Mouse (Mus musculus) fat pad, adult 2 months (tissue): ENCODE data around the gene Mtcl1.

Experiments
- DNase-seq: peaks from one replicate; pipeline ENCODE4 v3.0.0-alpha.2; 2011; ENCODE audit warnings: low read depth, low spot score; ENCODE audit errors: extremely low read depth

Mtcl1 gene

DNA sequence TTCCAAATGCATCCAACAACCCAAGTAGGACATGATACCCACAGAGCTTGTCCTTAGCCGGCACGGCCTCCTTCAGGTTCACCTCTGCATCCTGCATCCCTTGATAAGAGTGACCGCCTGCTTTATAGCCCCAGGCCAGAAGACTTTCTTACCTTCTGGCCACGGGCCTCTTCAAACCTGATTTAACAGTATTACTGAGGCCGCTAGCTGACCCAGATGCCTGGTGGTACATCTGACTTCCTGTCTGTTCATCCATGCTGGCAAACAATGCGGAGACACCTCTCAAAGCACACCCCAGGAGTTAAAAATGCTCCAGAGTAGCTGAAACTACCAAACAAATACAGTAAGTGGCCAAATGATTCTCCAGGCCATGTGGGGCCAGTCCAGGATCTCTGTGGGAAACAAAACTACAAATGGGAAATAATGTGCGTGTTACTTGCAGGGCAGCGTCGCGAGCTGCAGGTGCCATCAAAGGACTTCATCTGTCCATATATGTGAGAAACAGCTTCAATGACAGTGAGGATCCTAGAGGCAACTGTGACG, 38.6 kb downstream of the Mtcl1 start:
- DNase-seq: no peak

GRCm38 (mm10) chr17:66409070-66409605, 40.4 kb downstream of the Mtcl1 start:
- DNase-seq: no peak

GRCm38 (mm10) chr17:66408400-66408799, 41.1 kb downstream of the Mtcl1 start:
- DNase-seq: no peak

- DNase-seq: no peak
Measured at GRCm38 (mm10) chr17:66407833-66408232, 41.7 kb downstream of the Mtcl1 start.

DNA sequence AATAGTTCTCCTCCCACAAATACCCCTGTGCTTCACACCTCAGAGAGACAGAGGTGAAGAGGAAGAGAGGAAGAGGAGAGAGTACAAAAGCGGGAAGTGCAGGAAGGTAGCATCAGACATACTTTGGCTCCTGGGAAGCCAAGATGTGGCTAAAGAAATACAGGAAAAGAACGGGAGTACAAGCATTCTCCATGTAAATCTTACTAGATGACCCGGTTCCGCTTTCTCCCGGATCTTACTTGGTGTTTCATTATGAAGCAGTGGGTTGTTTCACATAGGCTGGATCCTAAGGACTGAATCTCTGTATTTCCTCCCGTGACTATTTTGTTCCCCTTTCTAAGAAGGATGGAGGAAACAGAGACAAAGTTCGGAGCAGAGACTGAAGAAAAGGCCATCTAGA, 43.9 kb downstream of the Mtcl1 start:
- DNase-seq: no peak

DNA sequence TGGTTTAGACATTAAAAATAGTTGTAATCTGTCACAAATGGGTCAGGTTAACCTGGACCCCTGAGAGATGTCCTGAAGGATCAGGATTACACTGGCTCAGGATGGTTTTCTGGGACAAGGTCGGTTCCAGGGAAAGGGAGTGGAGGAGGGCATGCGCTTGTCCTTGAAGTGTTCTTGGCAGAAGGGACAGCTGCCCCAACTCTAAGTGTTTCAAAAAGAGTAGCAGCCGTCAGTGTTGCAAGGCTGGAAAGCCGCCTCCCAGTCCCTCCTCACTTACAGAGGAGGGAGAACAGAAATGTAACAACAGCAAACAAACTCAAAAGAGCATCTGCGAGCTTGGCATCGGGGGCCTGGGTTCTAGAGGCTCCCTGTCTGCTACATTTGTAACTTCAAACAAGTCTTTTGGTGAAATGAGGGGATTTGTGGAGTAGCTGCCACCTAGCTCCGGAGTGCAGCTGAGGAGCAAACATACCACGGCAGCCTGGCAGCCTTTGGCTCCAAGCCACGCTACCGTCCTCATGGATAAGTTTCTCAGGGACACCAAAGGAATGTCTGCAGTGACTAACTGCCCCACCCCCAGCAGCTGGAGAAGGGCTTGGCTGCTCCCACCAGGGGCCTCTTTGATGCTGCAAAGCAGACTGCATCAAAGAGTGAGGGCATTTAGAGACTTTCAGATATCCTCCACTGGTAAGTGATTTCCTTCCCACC, 44.5 kb downstream of the Mtcl1 start:
- DNase-seq: no peak

DNA sequence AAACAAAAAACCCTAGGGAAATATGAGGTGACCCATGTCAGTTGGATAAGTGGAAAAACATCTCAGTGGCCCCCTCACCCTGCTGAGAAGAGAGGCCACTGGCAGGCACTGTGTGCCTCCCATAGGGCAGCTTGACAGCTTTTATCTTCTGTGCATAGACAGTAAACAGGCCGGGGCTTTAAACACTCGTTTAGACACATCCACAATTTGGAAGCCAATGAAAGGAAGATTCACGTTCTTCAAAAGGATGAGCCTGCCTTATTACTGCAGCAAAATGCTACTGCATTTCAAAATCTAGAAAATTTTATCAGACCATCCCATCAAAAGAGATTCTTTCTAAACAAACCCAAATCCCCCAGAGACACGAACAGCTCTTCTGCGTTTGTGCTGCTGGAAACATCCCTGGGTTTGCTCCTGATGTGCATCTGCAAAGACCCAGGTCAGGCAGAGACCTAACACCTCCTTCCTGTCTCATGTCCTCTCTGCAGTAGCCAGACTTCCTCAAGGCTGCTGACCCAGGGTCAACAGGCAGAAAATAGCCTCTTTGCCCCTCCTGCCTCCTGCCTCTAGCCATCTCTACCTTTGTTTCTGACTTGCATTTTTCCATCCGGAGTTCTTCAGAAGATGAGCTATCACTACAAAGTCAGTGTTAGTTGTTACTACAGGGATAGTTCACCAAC, 46.6 kb downstream of the Mtcl1 start:
- no peak for DNase-seq

- no peak for DNase-seq
Measured at GRCm38 (mm10) chr17:66401596-66402265, 47.8 kb downstream of the Mtcl1 start.

DNA sequence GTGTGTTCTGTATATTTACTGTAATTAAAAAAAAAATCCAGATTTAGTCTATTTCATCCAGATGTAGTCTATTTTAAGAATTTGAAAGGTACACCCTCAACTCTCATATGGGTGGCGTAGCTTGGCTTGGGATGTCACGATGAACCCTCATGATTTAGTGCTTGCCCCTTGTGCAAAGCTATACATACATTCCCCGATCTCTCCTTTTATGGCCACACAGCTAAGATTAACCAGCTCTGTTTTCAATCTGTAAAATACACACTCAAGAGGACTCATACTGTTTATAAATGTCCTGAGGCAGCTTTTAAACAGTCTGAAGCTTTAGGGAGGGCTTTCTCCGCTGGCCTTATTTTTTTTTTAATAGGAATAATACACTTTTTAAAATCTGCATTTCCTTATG, 49.8 kb downstream of the Mtcl1 start:
- no peak for DNase-seq

DNA sequence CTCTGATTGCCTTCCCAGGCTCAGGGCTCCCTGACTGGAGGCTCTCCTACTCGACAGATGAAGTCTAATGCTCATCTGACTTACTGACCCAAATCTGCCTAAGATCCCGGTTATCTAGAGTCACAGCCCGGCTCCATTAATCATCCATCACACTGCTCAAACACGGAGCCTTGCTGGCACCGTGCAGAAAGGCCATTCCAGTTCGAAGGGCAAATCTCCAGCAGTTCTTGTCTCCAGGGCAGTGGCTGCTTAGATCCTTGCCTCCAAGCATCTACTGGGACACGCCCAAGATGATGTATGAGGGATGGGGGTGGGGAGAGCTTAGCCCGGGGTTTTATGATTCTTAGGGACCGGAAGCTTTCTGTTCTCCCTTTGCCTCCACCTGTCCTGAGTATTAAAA, 55.0 kb downstream of the Mtcl1 start:
- no peak for DNase-seq

DNA sequence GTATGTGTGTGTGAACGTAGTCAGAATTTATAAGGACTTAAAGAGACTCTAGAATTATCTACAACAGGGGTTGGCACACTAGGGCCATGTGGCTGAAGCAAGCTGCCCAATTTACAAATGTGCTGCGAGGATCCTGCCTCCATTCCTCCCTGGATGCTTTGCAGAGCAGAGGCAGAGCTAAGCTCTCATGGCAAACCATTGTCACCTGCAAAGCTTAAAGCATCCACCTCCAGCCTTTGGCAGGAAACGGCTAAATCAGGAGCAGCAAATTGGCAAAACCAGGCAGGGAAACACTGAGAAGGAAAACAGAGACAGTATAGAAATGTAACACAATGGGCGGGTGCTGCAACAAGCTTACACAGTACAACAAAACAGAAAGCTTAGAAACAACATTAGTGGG, 61.2 kb downstream of the Mtcl1 start:
- DNase-seq: no peak

DNA sequence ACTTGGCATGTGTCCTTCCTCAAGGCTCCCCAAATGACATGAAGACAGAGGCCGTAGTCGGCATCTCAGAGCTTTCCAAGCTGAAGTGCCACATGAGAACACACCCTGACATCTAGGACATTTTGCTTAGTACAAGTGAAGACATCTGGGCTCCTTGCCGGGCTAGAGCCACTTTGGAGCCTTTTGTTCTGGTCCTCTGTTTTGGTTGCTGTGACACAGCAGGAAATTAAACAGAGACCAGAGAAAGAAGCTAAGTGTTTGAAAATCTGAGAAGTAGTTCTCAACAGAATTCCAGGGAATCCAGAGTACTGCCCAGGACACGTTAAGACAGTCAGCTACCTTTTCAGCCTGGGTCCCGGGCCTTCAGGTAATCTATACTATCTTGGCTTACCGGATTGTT, 68.2 kb downstream of the Mtcl1 start:
- no peak for DNase-seq

DNA sequence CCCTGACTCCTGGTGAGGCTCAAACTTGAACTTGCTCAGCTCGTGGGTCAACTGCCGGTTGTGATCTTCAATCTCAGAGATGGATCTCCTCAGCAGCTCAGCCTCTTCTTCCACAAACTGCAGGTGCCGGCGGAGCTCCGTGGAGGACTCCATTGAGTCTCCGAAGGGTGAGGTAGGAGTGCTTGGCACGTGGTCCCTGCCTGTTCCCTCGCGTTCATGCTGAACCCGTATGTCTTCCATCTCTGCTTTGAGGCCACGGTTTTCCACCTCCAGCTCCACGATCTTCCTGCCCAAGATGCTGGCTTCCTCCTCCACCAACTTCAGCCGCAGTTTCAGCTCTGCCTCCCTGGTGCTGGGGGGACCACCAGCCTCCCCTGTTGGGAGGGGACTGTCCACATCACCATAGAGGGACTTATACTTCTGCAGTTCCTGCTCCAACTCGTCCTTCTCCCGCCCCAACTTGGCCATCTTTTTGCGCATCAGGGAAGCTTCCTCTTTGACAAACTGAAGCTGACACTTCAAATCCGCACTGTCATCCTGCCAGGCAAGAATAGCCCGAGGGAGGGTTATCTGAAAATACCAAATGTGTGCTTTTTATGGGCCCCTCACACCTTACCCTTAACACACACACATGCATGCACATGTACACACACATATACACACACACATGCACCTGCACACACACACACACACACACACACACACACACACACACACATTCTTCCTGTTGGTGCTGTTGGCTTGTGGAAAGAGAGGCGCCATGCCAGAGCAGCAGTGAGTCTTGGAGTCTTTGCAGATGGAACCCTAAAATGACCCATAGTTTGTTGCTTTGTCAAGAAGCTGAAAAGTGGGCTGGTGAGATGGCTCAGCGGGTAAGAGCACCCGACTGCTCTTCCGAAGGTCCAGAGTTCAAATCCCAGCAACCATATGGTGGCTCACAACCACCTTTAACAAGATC, 69.4 kb downstream of the Mtcl1 start:
- no peak for DNase-seq

GRCm38 (mm10) chr17:66379308-66379707, 70.2 kb downstream of the Mtcl1 start:
- no peak for DNase-seq

DNA sequence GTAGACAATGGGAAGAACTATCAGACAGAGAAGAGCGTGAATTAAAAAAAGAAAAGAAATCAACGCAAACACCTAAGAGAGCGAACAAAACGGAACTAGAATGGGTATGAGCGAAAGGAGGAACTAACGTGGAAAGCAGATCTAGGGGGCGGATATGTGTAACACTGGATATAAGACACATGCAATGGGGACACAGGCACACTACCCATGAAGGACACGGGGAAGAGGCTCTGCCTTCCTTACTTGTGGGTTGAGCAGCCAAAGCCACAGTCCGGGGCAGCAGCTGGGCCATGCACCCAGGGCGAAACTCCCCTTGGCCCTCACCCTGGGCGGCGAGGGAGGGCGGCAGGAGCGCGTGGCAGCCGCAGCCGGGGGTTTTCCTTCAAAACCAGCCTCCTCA, 71.4 kb downstream of the Mtcl1 start:
- no peak for DNase-seq

DNA sequence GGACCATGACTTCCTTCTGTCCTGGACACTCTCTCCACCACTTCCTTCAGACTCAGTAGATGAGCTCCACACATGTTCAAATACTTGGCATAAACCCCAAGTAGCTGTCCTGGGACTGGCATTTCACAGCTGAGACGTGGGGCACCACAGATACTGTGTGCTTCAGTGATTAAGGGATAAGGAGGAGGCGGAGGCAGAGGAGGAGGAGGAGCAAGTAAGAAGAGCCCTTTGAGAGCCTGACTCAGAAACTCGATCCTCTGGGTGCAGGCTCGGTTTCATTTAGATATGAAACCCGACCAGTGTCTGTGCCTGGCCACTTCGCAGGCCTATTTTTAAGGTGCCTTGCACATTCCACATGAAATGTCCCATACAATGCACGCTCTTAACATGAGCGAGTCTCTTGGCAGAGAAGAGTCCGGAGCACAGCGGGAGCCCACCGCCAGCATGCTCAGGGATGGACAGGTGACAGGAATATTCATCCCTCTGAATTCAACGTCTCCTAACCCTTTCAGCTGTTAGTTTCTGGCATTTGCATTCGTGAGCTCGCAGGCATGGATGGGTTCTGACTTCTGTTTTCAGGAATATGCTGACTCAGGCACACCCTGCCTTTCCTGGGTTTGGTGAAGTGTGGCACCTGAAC, 74.8 kb downstream of the Mtcl1 start:
- no peak for DNase-seq

- DNase-seq: no peak
Measured at GRCm38 (mm10) chr17:66370867-66371266, 78.7 kb downstream of the Mtcl1 start.

- no peak for DNase-seq
Measured at GRCm38 (mm10) chr17:66369777-66370176, 79.8 kb downstream of the Mtcl1 start.

DNA sequence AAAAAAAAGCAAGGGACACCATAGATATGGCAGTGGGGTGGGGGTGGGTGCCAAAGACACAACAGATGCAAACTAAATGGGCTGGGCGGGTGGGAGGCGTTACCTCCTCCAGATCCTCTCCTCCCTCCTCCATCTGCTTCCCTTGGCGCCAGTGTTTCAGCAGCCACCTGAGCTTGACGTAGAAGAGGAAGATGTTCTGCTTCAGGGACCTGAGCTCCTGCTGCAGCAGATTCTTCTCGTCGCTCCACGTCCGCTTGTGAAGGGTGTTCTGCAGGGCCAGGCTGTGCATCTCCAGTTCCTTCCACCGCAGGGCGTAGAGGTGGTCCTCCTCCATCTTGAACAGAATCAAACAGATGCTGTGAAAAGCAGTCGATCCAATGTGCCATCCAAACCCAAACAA, 81.4 kb downstream of the Mtcl1 start:
- DNase-seq: no peak

DNA sequence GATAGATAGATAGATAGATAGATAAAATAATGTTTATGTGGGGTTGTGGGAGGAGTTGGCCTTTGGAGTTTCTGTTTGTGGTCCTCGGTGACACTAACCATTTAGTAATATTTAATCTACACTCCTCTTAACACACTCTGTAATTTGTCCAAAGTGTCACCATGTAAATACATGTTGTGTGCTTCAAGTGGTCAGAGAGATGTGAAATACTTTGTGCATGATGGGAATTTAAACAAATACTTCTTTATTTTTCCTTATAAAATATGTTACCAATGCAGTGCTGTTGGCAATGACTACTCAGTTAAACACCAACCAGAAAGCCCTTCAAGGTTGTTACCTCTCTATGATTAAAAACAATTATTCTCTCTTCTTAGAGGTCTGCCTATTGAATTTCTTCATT, 83.9 kb downstream of the Mtcl1 start:
- no peak for DNase-seq
